Mouse (Mus musculus): Measurements from ENCODE around the gene Klhdc9. TPM values are rescaled to one million over a fixed set of nuclear protein-coding genes. Genes with fewer than 3 reads are reported as not detected.
A peak's percentile ranks its signal among the peaks of the same experiment; 100 is the strongest.

Gene Klhdc9
- polyA plus RNA-seq, 1 experiment from 2014 or later, result 1.0 TPM

DNA sequence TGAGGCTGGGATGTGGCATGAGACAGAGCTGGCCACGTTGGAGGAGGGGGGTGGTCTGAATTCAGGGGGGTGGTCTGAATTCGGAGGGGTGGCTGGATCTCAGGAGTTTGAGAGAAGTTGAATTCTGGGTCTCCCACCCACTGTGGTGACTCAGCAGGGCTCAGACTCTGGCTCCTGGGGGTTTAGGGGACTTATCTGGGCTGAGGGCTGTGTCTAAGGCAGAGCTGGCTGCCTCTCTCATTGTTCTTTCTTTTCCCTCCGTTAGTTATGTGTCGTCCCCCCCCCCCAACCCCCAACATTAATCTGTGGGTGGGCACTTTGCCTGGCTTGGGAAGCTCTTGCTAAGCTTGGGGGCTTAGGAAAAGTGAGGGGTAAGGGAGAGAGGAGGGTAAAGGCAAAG, 13.3 kb upstream of the Klhdc9 start:
- H3K27ac ChIP-seq (ENCODE audit: low read depth), result no peak overlapping the region
- H3K9me3 ChIP-seq (ENCODE audit: low read depth, low read length), result no peaks in the 10 kb centered on the region
- WGBS, result 8% methylated on average over 4 of the region's 4 CpGs
- H3K36me3 ChIP-seq (ENCODE audit: insufficient read depth), result no peaks in the 10 kb centered on the region
- no peak for ATAC-seq (ENCODE audit: insufficient read depth)
- no peaks in the 10 kb centered on the region for H3K27me3 ChIP-seq (ENCODE audit: insufficient read depth, low read length)
- no peak overlapping the region for H3K4me2 ChIP-seq
- no peaks in the 10 kb centered on the region for H3K4me1 ChIP-seq (ENCODE audit: insufficient read depth)
- H3K9ac ChIP-seq, result no peak overlapping the region
- TF ChIP-seq CTCF (IDR thresholded peaks at IDR 0.05; ENCODE audit: low read depth), result no peak
- DNase-seq, result no peak
- H3K4me3 ChIP-seq (ENCODE audit: low read depth, low read length), result no peak overlapping the region

DNA sequence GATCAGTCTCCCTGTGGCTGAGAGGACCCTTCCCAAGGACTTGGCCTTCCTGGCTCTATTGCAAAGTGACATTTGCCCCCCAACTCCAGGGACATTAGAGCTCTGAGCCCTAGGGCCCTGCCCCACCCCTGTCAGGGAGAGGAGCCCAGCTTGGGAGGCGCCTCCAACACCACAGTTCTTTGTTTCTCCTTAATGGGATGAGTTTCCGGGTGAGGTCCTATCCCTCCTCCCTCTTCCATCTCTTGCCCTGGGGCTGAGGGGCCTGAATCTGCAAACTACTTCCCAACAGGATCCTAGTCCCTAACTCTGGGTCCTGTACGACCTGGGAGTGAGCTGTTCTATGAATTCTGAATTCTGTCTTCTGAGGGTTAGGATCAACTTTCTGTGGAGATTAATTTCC, 12.3 kb upstream of the Klhdc9 start:
- ATAC-seq (ENCODE audit: insufficient read depth), result no peak
- H3K4me2 ChIP-seq, result no peak overlapping the region
- H3K4me1 ChIP-seq (ENCODE audit: insufficient read depth), result no peaks in the 10 kb centered on the region
- H3K27ac ChIP-seq (ENCODE audit: low read depth), result no peak overlapping the region
- no peak overlapping the region for H3K9ac ChIP-seq
- no peak for TF ChIP-seq CTCF (IDR thresholded peaks at IDR 0.05; ENCODE audit: low read depth)
- no peaks in the 10 kb centered on the region for H3K9me3 ChIP-seq (ENCODE audit: low read depth, low read length)
- H3K4me3 ChIP-seq (ENCODE audit: low read depth, low read length), result no peak overlapping the region
- 67% methylated on average over 3 of the region's 3 CpGs for WGBS
- DNase-seq, result no peak
- H3K36me3 ChIP-seq (ENCODE audit: insufficient read depth), result no peaks in the 10 kb centered on the region
- H3K27me3 ChIP-seq (ENCODE audit: insufficient read depth, low read length), result no peaks in the 10 kb centered on the region

DNA sequence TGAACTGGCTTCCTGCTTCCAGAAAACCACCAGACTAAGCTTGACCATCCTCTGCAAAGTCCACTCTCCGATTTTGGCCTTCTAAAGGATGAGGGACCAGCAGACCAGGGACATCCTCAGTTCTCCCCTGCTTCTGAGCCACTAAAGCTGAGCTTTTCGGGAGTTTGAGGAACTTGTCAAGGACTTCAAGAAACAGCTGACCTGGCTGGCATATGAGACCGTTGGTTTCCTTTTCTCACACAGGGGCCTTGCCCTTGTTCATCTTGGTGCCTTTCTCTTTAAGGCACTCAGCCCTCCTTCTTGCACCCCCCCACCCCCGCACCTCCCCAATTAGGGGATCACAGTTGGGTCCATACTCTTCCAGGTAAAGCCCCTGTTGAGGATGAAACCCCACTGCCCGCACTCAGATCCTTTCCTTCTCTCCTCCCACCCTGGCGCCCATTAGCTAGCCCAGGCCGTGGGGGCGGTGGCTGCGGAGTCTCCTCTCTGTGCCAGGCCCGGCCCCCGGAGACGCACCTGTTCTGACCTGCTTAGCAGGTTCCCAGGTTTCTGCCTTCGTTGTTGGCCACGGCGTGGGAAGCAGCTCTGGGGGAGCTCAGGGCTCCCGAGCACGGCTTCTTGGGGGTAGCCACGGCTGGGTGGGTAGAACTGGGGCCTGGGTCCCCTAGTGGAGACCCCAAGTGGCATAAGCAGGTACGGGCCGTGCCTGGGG, 9.4 kb upstream of the Klhdc9 start, which contains the start of gene Nectin4:
Gene Nectin4 (plus strand): TSS at position 255 of the 712 bp plus-strand sequence.
- WGBS, result 27% methylated on average over 20 of the region's 20 CpGs
- Histone ChIP-seq H3K4me1 (ENCODE audit: insufficient read depth) (no peaks in the 10 kb centered on the region), H3K36me3 (ENCODE audit: insufficient read depth) (no peaks in the 10 kb centered on the region), H3K9ac (peak within 1 kb of the TSS; percentile 26; the same call in 1 of the 2 replicates), H3K4me3 (ENCODE audit: low read depth, low read length) (peak within 1 kb of the TSS; percentile 8; the same call in 1 of the 2 replicates), H3K4me2 (peak within 1 kb of the TSS; percentile 51), H3K27me3 (ENCODE audit: insufficient read depth, low read length) (no peaks in the 10 kb centered on the region), H3K9me3 (ENCODE audit: low read depth, low read length) (no peaks in the 10 kb centered on the region), H3K27ac (ENCODE audit: low read depth) (no peak within 1 kb of the TSS; the same call in 1 of the 2 replicates)
- ATAC-seq (ENCODE audit: insufficient read depth) (peak; percentile 66; the same call in 1 of the 2 replicates), DNase-seq (peak; percentile 73)
- TF ChIP-seq CTCF (IDR thresholded peaks at IDR 0.05; ENCODE audit: low read depth), result peak; percentile 8; the same call in 1 of the 2 replicates

DNA sequence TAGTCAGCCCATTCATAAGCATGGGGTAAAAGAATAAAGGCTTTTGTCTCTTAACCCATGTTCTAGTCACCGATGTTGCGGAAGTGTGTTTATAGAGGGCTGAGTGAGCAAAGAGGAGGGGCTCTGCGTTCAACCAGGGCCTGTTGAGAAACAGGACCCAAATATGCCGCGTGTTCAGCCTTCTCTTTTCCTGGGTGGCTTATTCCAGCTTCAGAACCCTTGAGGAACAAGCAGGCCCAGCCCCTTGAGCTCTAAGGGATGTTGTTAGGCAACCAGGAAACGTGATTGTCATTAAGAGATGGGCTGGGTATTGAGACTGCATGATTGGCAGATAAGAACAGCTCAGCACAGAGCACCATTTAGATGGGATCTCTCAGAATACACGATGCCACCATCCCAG, 5.3 kb upstream of the Klhdc9 start:
- Histone ChIP-seq H3K27me3 (ENCODE audit: insufficient read depth, low read length) (no peaks in the 10 kb centered on the region), H3K9me3 (ENCODE audit: low read depth, low read length) (no peaks in the 10 kb centered on the region), H3K4me3 (ENCODE audit: low read depth, low read length) (no peak overlapping the region), H3K36me3 (ENCODE audit: insufficient read depth) (no peaks in the 10 kb centered on the region), H3K9ac (no peak overlapping the region), H3K4me1 (ENCODE audit: insufficient read depth) (no peaks in the 10 kb centered on the region), H3K27ac (ENCODE audit: low read depth) (no peak overlapping the region), H3K4me2 (no peak overlapping the region)
- 57% methylated on average over 7 of the region's 7 CpGs for WGBS
- DNase-seq (no peak), ATAC-seq (ENCODE audit: insufficient read depth) (no peak)
- TF ChIP-seq CTCF (IDR thresholded peaks at IDR 0.05; ENCODE audit: low read depth), result no peak

DNA sequence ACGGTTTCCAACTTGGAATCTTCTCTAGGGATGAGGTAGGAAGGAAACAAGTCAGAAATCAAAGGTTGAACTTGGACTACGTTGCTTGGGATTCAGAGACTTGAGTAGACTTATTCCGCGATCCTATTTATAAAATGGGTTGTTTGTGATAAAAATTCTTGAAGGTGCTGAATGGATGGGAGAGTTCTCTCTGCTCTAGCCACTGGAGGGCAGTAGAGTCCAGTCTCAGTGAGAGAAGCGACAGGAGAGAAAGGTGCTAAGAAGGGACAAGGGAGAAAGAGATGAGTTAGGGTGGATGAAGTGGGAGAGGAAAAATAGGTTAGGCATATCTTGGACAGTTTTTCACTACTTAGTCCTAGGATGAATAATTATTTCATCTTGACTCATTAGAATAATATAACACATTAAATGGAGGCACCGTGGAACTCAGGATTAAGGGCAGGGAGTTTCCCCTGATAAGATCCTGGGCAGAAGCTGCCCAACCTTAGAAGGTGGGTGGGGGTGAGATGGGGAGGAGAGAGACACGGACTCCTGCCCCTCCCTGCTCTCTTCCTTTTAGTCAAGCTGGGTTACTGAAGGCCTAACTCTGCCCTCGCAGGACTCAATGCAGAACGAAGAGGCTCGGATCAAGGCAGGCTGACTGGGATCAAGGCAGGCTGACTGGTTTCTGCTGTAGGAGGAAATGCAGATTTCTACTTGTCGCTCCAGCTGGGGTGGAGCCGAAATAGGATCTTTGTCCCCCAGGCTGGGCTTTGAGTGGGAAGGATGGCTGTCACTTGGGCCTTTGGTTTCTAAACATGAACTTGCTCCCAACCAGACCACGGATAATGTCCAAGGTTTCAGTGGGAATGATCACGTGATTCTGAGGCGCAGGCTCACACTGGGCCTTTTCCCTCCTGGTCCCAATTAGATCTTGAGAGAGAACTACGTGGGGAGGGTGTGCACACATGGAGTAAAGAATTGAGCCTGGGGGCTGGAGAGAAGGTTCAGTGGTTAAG, 807 bp upstream of the Klhdc9 start:
- ATAC-seq (ENCODE audit: insufficient read depth), result peak; percentile 70
- 0 out of 2 replicates have a peak, but pooled peaks cover 2% of the 10 kb centered on the region for H3K9me3 ChIP-seq (ENCODE audit: low read depth, low read length)
- WGBS, result 32% methylated on average over 16 of the region's 16 CpGs

DNA sequence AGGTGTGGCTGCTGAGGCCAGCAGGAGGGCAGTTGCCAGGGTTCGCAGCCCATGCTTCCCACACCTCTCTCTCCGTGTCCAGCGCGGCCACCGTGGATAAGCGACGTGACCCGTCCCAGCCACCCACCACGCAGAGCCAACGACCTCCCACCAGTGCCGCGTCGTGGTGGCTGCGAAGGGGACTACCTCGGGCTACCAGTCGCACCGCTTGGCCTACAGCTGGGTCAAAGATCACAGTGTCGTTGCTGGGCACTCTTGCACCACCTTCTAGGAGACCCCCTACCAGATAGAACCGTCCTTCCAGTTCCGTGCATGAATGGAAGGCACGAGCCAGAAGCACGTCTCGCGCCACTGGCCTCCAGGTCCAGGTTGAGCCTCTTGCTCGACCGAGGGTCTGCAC, 345 bp downstream of the Klhdc9 start:
- H3K27me3 ChIP-seq (ENCODE audit: insufficient read depth, low read length), result no peaks in the 10 kb centered on the region
- H3K9me3 ChIP-seq (ENCODE audit: low read depth, low read length), result 0 out of 2 replicates have a peak, but pooled peaks cover 2% of the 10 kb centered on the region
- DNase-seq, result no peak
- peak overlapping the region; percentile 51 for H3K9ac ChIP-seq
- H3K4me3 ChIP-seq (ENCODE audit: low read depth, low read length), result peak overlapping the region; percentile 41
- no peak for TF ChIP-seq CTCF (IDR thresholded peaks at IDR 0.05; ENCODE audit: low read depth)
- H3K4me1 ChIP-seq (ENCODE audit: insufficient read depth), result no peaks in the 10 kb centered on the region
- 5% methylated on average over 26 of the region's 26 CpGs for WGBS
- ATAC-seq (ENCODE audit: insufficient read depth), result no peak; the same call in 1 of the 2 replicates
- H3K36me3 ChIP-seq (ENCODE audit: insufficient read depth), result peaks cover 31% of the 10 kb centered on the region
- peak overlapping the region; percentile 70 for H3K4me2 ChIP-seq
- peak overlapping the region; percentile 22; the same call in 1 of the 2 replicates for H3K27ac ChIP-seq (ENCODE audit: low read depth)

More for the DNA sequence above, 807 bp upstream of the Klhdc9 start:
- no peaks in the 10 kb centered on the region for H3K4me1 ChIP-seq (ENCODE audit: insufficient read depth)
- H3K27me3 ChIP-seq (ENCODE audit: insufficient read depth, low read length), result no peaks in the 10 kb centered on the region
- DNase-seq, result peak; percentile 91
- peak overlapping the region; percentile 70 for H3K4me2 ChIP-seq
- peaks cover 31% of the 10 kb centered on the region for H3K36me3 ChIP-seq (ENCODE audit: insufficient read depth)
- peak overlapping the region; percentile 51 for H3K9ac ChIP-seq
- TF ChIP-seq CTCF (IDR thresholded peaks at IDR 0.05; ENCODE audit: low read depth), result peak; percentile 87
- H3K4me3 ChIP-seq (ENCODE audit: low read depth, low read length), result peak overlapping the region; percentile 41
- H3K27ac ChIP-seq (ENCODE audit: low read depth), result no peak overlapping the region
